Mouse (Mus musculus): Measurements from ENCODE around the gene Trib2. TPM values are rescaled to one million over a fixed set of nuclear protein-coding genes. Genes with fewer than 3 reads are reported as not detected.

Trib2 gene
- polyA plus RNA-seq, 1 experiment from 2014 or later, result 2.8 TPM

DNA sequence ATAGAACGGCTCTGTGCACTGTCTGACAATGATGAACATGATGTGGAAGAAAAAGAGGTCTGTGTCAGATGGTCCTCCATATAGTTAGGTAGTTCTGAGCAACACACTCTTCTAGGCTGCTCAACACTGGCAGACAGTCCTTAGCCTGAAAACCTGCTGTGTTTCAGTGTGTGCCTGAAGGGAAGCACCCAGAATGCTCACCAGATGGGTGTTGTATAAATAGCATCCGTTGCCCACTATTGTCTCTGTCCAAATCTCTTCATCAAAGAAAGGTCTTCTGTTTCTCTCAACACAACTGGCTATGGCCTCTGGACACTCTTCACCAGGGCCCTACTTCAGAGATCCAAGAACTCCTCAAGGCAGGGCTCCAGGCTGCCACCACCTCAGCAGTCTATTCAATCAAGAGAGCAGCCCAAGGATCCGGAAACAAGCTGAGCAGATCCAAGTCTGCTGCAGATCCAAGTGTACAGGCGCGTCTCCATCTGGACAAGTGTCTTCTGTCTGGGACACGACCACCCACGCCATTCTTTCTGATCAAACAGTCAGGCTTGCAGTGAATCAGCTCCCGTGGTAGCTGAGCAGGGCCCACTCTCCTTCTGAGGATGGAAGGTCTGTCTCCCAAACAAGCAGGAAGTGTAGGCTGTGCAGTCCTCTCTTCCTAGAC is 55.1 kb downstream of the Trib2 start:
- Histone ChIP-seq H3K4me1 (replicated peaks) (no peaks in the 10 kb centered on the region), H3K27ac (no peak overlapping the region), H3K27me3 (no peaks in the 10 kb centered on the region), H3K4me3 (replicated peaks) (no peak overlapping the region), H3K9ac (no peak overlapping the region), H3K4me2 (no peak overlapping the region), H3K36me3 (no peaks in the 10 kb centered on the region), H3K9me3 (replicated peaks) (no peaks in the 10 kb centered on the region)
- 66% methylated on average over 8 of the region's 8 CpGs for WGBS (ENCODE audit: insufficient replicate concordance)
- ATAC-seq (ENCODE audit: low read depth) (no peak), DNase-seq (no peak)

DNA sequence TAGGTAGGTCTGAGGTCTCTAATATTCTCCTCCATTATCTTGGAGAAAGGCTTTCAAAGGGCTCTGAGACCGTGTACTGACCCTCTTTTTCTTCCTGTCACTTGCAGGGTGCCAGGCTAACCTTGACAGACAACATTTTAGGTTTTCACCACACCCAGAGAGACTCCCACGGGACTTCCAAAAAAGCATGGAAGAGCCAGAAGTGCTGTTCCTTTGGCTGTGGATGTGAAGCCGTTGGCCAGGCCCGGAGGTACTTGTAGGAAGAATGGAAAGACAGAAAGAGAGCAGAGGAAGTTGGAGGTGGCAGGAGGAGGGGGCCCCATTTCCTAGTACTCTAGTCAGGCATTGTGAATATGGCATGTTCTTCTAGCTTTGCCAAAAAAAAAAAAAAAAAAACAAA is 56.0 kb downstream of the Trib2 start:
- DNase-seq, result no peak
- H3K4me2 ChIP-seq, result no peak overlapping the region

DNA sequence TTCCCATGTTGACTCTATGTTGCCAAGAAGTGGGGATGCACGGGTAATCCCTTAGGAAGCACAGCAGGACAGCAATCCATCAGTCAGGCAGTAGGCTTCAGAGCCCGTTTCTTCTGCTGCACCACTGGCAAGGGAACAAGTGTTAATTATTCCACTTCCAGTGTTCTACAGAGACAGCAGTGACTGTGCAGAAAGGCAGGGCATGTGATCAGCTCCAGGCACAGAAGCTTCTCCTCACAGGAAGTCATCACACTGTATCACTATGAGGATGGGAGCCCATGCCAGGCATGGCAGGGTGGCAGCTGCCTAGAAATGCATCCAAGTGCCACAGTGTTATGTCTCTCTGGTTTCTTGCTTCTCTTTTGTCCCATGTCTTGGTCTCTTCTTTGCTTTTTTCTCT is 57.9 kb downstream of the Trib2 start:
- Histone ChIP-seq H3K27ac (no peak overlapping the region), H3K4me2 (no peak overlapping the region), H3K27me3 (no peaks in the 10 kb centered on the region), H3K9ac (no peak overlapping the region), H3K9me3 (replicated peaks) (no peaks in the 10 kb centered on the region), H3K36me3 (no peaks in the 10 kb centered on the region), H3K4me1 (replicated peaks) (no peaks in the 10 kb centered on the region), H3K4me3 (replicated peaks) (no peak overlapping the region)
- DNase-seq (no peak), ATAC-seq (ENCODE audit: low read depth) (no peak)
- WGBS (ENCODE audit: insufficient replicate concordance), result 53% methylated on average over 2 of the region's 2 CpGs

More for the DNA sequence above, 56.0 kb downstream of the Trib2 start:
- ATAC-seq (ENCODE audit: low read depth), result no peak
- no peak overlapping the region for H3K9ac ChIP-seq
- H3K36me3 ChIP-seq, result no peaks in the 10 kb centered on the region
- H3K4me1 ChIP-seq (replicated peaks), result no peaks in the 10 kb centered on the region
- no peak overlapping the region for H3K4me3 ChIP-seq (replicated peaks)
- H3K27ac ChIP-seq, result no peak overlapping the region
- 56% methylated on average over 4 of the region's 4 CpGs for WGBS (ENCODE audit: insufficient replicate concordance)
- no peaks in the 10 kb centered on the region for H3K9me3 ChIP-seq (replicated peaks)
- H3K27me3 ChIP-seq, result no peaks in the 10 kb centered on the region

DNA sequence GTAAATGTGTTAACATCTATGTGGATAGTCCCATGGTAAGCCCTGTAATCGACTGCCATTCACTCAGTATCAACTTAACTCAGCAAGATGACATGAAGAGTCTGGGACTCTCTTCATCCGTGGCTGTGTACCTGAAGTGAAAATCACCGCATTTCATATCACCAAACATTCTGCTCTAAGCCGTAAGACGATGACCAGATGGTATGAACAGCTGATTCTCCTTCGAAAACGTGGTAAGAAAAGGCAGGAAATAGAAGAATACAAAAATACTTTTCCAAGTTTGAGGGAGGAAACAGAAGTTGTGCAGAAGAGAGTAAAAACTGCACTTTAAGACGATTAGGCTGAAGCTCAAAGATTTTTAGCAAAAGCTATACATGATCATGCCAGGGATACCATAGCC is 59.4 kb downstream of the Trib2 start:
- Histone ChIP-seq H3K9me3 (replicated peaks) (no peaks in the 10 kb centered on the region), H3K36me3 (no peaks in the 10 kb centered on the region), H3K4me3 (replicated peaks) (no peak overlapping the region), H3K4me1 (replicated peaks) (no peaks in the 10 kb centered on the region), H3K27me3 (no peaks in the 10 kb centered on the region), H3K4me2 (no peak overlapping the region), H3K27ac (no peak overlapping the region), H3K9ac (no peak overlapping the region)
- ATAC-seq (ENCODE audit: low read depth), result no peak
- no peak for DNase-seq
- 51% methylated on average over 8 of the region's 8 CpGs for whole genome bisulfite sequencing (ENCODE audit: insufficient replicate concordance)

DNA sequence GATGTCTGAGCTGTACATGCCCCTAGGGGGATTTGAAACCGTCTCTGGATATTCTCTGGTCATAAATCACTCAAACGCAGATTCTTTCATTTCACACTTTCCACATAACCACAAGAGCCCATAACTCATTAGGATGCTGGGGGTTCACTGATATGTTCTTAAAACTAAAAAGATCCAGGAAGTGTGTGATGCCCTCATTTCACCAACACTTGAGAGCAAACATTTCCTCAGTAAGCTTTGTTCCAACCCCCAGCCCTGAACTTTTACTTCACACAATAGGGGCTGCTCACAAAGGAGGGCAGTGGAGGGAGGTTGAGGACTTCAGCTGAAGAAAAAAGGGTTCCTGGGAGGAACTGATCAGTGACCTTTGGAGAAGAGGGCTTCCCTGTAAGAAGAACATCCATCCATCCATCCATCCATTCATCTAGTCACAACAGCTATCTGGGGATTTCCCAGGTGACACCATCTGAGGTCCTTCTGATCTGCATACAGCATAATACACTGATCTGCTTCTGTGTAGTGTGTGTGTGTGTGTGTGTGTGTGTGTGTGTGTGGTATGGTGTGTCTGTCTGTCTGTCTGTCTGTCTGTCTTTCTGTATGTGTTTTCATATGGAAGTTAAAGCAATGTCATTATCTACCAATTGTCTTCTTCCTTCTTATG is 61.6 kb downstream of the Trib2 start:
- Histone ChIP-seq H3K27ac (no peak overlapping the region), H3K4me1 (replicated peaks) (no peaks in the 10 kb centered on the region), H3K36me3 (no peaks in the 10 kb centered on the region), H3K9ac (no peak overlapping the region), H3K4me2 (no peak overlapping the region), H3K4me3 (replicated peaks) (no peak overlapping the region), H3K27me3 (no peaks in the 10 kb centered on the region), H3K9me3 (replicated peaks) (no peaks in the 10 kb centered on the region)
- ATAC-seq (ENCODE audit: low read depth), result no peak
- 33% methylated on average over 2 of the region's 2 CpGs for WGBS (ENCODE audit: insufficient replicate concordance)
- no peak for DNase-seq

DNA sequence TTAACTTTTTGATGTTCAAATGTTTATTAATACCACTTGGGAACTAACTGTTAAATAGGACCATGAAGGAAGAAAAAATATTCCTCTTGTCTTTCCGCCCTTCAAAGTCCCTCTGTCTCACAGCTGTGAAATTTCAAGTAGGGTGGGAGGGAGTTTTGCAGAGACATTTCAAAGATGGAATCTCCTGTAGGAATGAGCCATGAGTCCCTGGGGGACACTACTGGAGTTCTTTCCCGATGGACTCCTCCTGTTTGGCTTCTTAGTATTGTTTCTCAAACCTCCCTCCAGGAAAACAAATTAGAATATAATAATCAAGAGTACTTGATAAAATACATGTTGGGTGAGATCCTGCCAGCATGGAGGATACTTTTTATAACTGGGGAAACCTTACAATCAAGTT is 62.1 kb downstream of the Trib2 start:
- Histone ChIP-seq H3K9ac (no peak overlapping the region), H3K4me1 (replicated peaks) (no peaks in the 10 kb centered on the region), H3K27ac (no peak overlapping the region), H3K4me3 (replicated peaks) (no peak overlapping the region), H3K9me3 (replicated peaks) (no peaks in the 10 kb centered on the region), H3K36me3 (no peaks in the 10 kb centered on the region), H3K4me2 (no peak overlapping the region), H3K27me3 (no peaks in the 10 kb centered on the region)
- no peak for ATAC-seq (ENCODE audit: low read depth)
- WGBS (ENCODE audit: insufficient replicate concordance), result 63% methylated on average over 2 of the region's 2 CpGs
- DNase-seq, result no peak

DNA sequence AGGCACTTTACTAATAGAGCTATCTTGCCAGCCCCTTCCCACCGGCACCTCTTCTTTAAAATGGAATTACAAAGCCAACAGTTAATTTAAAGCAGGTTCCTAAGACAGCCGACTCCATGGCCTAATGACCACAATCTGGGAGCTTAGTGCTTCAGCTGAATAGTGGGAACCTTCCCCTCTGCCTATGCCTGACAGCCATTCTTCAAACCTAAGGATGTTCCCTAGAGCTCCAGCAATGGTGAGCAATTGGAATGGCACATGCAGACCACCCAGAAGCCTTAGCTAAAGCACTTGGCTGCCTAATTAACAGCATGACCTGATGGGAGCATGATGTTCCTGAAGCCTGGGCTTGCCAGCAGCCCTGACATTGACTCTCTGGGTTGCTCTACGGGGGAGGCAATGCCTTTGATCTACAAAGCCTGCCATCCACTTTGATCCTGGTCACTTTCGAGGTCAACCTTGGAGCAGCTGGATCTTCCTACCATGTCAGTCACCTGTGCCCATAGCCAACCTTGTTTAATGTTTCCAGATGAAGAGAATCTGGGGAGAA is 67.0 kb downstream of the Trib2 start:
- Histone ChIP-seq H3K27me3 (no peaks in the 10 kb centered on the region), H3K27ac (no peak overlapping the region), H3K9ac (no peak overlapping the region), H3K4me3 (replicated peaks) (no peak overlapping the region), H3K9me3 (replicated peaks) (no peaks in the 10 kb centered on the region), H3K36me3 (no peaks in the 10 kb centered on the region), H3K4me2 (no peak overlapping the region), H3K4me1 (replicated peaks) (no peaks in the 10 kb centered on the region)
- ATAC-seq (ENCODE audit: low read depth) (no peak), DNase-seq (no peak)
- 41% methylated on average over 4 of the region's 4 CpGs for WGBS (ENCODE audit: insufficient replicate concordance)

DNA sequence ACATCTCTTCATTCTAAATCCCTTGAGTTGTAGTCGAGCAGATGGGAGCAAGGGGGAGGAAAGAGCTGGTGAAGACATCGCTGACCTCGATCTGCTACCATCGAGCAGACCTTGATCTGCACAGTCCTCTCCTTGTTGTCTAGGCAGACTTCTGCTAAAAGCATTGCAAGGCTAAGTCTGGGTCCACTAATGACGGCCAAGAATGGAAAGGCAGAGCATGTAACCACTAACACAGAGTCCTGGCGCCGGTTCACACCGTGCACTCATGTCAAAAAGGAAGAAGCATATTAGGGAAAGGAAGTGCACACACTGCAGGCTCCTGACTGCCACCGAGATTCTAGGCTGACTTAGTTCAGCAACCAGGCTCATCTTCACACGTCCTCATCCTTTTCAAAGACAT is 71.0 kb downstream of the Trib2 start:
- 46% methylated on average over 10 of the region's 10 CpGs for WGBS (ENCODE audit: insufficient replicate concordance)
- DNase-seq (no peak), ATAC-seq (ENCODE audit: low read depth) (no peak)
- H3K4me2 ChIP-seq, result no peak overlapping the region
- no peaks in the 10 kb centered on the region for H3K4me1 ChIP-seq (replicated peaks)
- H3K27ac ChIP-seq, result no peak overlapping the region
- no peak overlapping the region for H3K9ac ChIP-seq
- no peaks in the 10 kb centered on the region for H3K27me3 ChIP-seq
- H3K4me3 ChIP-seq (replicated peaks), result no peak overlapping the region
- no peaks in the 10 kb centered on the region for H3K36me3 ChIP-seq
- no peaks in the 10 kb centered on the region for H3K9me3 ChIP-seq (replicated peaks)

Small RNA genes within 50 kb of the gene (microRNA-seq; reads per million reads assigned to microRNA genes)
- gene Mir6387, result not detected
